Mouse (Mus musculus): ENCODE data around the gene Pdha2. TPM values are rescaled to one million over a fixed set of nuclear protein-coding genes. Genes with fewer than 3 reads are reported as not detected.

The Pdha2 gene
- polyA plus RNA-seq, 2 experiments, result not detected

GRCm38 (mm10) chr3:141214197-141214596 lies 2.0 kb upstream of the Pdha2 start:
- no peaks in the 10 kb centered on the region for H3K4me1 ChIP-seq (ENCODE audit: control insufficient read depth, insufficient read depth, low read length)
- H3K27ac ChIP-seq (replicated peaks; ENCODE audit: low read depth, low read length), result no peak overlapping the region
- H3K4me3 ChIP-seq (replicated peaks; ENCODE audit: low read length), result no peak overlapping the region
- no peak for ATAC-seq (ENCODE audit: low FRiP score, low read depth)
- TF ChIP-seq POLR2A (IDR thresholded peaks at IDR 0.05; ENCODE audit: borderline replicate concordance, extremely low read depth, insufficient read depth, insufficient read length), result no peak
- peaks cover 12% of the 10 kb centered on the region for H3K9me3 ChIP-seq (ENCODE audit: control insufficient read depth, low read length)
- H3K36me3 ChIP-seq (ENCODE audit: control insufficient read depth, insufficient read depth, low read length), result no peaks in the 10 kb centered on the region
- no peak for DNase-seq (ENCODE audit: low spot score)
- no peaks in the 10 kb centered on the region for H3K27me3 ChIP-seq (ENCODE audit: control insufficient read depth, insufficient read depth, low read length)
- H3K4me2 ChIP-seq (replicated peaks; ENCODE audit: low read depth, low read length, severe bottlenecking), result no peak overlapping the region
- no peak overlapping the region for H3K9ac ChIP-seq (ENCODE audit: low read depth, low read length, severe bottlenecking)

- H3K9ac ChIP-seq (ENCODE audit: low read depth, low read length, severe bottlenecking), result no peak overlapping the region
- H3K4me1 ChIP-seq (ENCODE audit: control insufficient read depth, insufficient read depth, low read length), result no peaks in the 10 kb centered on the region
- H3K36me3 ChIP-seq (ENCODE audit: control insufficient read depth, insufficient read depth, low read length), result no peaks in the 10 kb centered on the region
- no peak overlapping the region for H3K4me3 ChIP-seq (replicated peaks; ENCODE audit: low read length)
- H3K4me2 ChIP-seq (replicated peaks; ENCODE audit: low read depth, low read length, severe bottlenecking), result no peak overlapping the region
- ATAC-seq (ENCODE audit: low FRiP score, low read depth) (no peak), DNase-seq (ENCODE audit: low spot score) (no peak)
- H3K27me3 ChIP-seq (ENCODE audit: control insufficient read depth, insufficient read depth, low read length), result no peaks in the 10 kb centered on the region
- H3K27ac ChIP-seq (replicated peaks; ENCODE audit: low read depth, low read length), result no peak overlapping the region
- 96% methylated on average over 17 of the region's 17 CpGs for WGBS
- H3K9me3 ChIP-seq (ENCODE audit: control insufficient read depth, low read length), result peaks cover 12% of the 10 kb centered on the region
- TF ChIP-seq POLR2A (IDR thresholded peaks at IDR 0.05; ENCODE audit: borderline replicate concordance, extremely low read depth, insufficient read depth, insufficient read length), result no peak
These were observed 511 bp downstream of the Pdha2 start for GRCm38 (mm10) chr3:141211644-141212043.

- no peaks in the 10 kb centered on the region for H3K27me3 ChIP-seq (ENCODE audit: control insufficient read depth, insufficient read depth, low read length)
- H3K4me1 ChIP-seq (ENCODE audit: control insufficient read depth, insufficient read depth, low read length), result no peaks in the 10 kb centered on the region
- no peaks in the 10 kb centered on the region for H3K9me3 ChIP-seq (ENCODE audit: control insufficient read depth, low read length)
- TF ChIP-seq POLR2A (IDR thresholded peaks at IDR 0.05; ENCODE audit: borderline replicate concordance, extremely low read depth, insufficient read depth, insufficient read length), result no peak
- H3K4me3 ChIP-seq (replicated peaks; ENCODE audit: low read length), result no peak overlapping the region
- DNase-seq (ENCODE audit: low spot score), result no peak
- no peaks in the 10 kb centered on the region for H3K36me3 ChIP-seq (ENCODE audit: control insufficient read depth, insufficient read depth, low read length)
- no peak overlapping the region for H3K27ac ChIP-seq (replicated peaks; ENCODE audit: low read depth, low read length)
- 48% methylated on average over 2 of the region's 2 CpGs for WGBS
- ATAC-seq (ENCODE audit: low FRiP score, low read depth), result no peak
- H3K4me2 ChIP-seq (replicated peaks; ENCODE audit: low read depth, low read length, severe bottlenecking), result no peak overlapping the region
- H3K9ac ChIP-seq (ENCODE audit: low read depth, low read length, severe bottlenecking), result no peak overlapping the region
These were observed 10.4 kb downstream of the Pdha2 start for GRCm38 (mm10) chr3:141201766-141202165.

GRCm38 (mm10) chr3:141197308-141197861 lies 14.8 kb downstream of the Pdha2 start:
- no peak overlapping the region for H3K4me2 ChIP-seq (replicated peaks; ENCODE audit: low read depth, low read length, severe bottlenecking)
- DNase-seq (ENCODE audit: low spot score), result no peak
- no peak for ATAC-seq (ENCODE audit: low FRiP score, low read depth)
- no peak for TF ChIP-seq POLR2A (IDR thresholded peaks at IDR 0.05; ENCODE audit: borderline replicate concordance, extremely low read depth, insufficient read depth, insufficient read length)
- no peak overlapping the region for H3K9ac ChIP-seq (ENCODE audit: low read depth, low read length, severe bottlenecking)
- WGBS, result 80% methylated on average over 4 of the region's 4 CpGs
- H3K4me3 ChIP-seq (replicated peaks; ENCODE audit: low read length), result no peak overlapping the region
- no peak overlapping the region for H3K27ac ChIP-seq (replicated peaks; ENCODE audit: low read depth, low read length)
- H3K27me3 ChIP-seq (ENCODE audit: control insufficient read depth, insufficient read depth, low read length), result no peaks in the 10 kb centered on the region
- no peaks in the 10 kb centered on the region for H3K4me1 ChIP-seq (ENCODE audit: control insufficient read depth, insufficient read depth, low read length)
- H3K36me3 ChIP-seq (ENCODE audit: control insufficient read depth, insufficient read depth, low read length), result no peaks in the 10 kb centered on the region
- no peaks in the 10 kb centered on the region for H3K9me3 ChIP-seq (ENCODE audit: control insufficient read depth, low read length)

- no peak overlapping the region for H3K27ac ChIP-seq (replicated peaks; ENCODE audit: low read depth, low read length)
- no peak overlapping the region for H3K9ac ChIP-seq (ENCODE audit: low read depth, low read length, severe bottlenecking)
- H3K4me2 ChIP-seq (replicated peaks; ENCODE audit: low read depth, low read length, severe bottlenecking), result no peak overlapping the region
- 67% methylated on average over 3 of the region's 3 CpGs for WGBS
- H3K36me3 ChIP-seq (ENCODE audit: control insufficient read depth, insufficient read depth, low read length), result no peaks in the 10 kb centered on the region
- no peak for TF ChIP-seq POLR2A (IDR thresholded peaks at IDR 0.05; ENCODE audit: borderline replicate concordance, extremely low read depth, insufficient read depth, insufficient read length)
- H3K4me1 ChIP-seq (ENCODE audit: control insufficient read depth, insufficient read depth, low read length), result no peaks in the 10 kb centered on the region
- no peaks in the 10 kb centered on the region for H3K9me3 ChIP-seq (ENCODE audit: control insufficient read depth, low read length)
- no peaks in the 10 kb centered on the region for H3K27me3 ChIP-seq (ENCODE audit: control insufficient read depth, insufficient read depth, low read length)
- DNase-seq (ENCODE audit: low spot score) (no peak), ATAC-seq (ENCODE audit: low FRiP score, low read depth) (no peak)
- no peak overlapping the region for H3K4me3 ChIP-seq (replicated peaks; ENCODE audit: low read length)
These were observed 20.5 kb downstream of the Pdha2 start for GRCm38 (mm10) chr3:141191653-141192052.

- no peak overlapping the region for H3K27ac ChIP-seq (replicated peaks; ENCODE audit: low read depth, low read length)
- no peaks in the 10 kb centered on the region for H3K27me3 ChIP-seq (ENCODE audit: control insufficient read depth, insufficient read depth, low read length)
- H3K4me3 ChIP-seq (replicated peaks; ENCODE audit: low read length), result no peak overlapping the region
- H3K9me3 ChIP-seq (ENCODE audit: control insufficient read depth, low read length), result no peaks in the 10 kb centered on the region
- ATAC-seq (ENCODE audit: low FRiP score, low read depth) (no peak), DNase-seq (ENCODE audit: low spot score) (no peak)
- H3K4me2 ChIP-seq (replicated peaks; ENCODE audit: low read depth, low read length, severe bottlenecking), result no peak overlapping the region
- H3K9ac ChIP-seq (ENCODE audit: low read depth, low read length, severe bottlenecking), result no peak overlapping the region
- H3K36me3 ChIP-seq (ENCODE audit: control insufficient read depth, insufficient read depth, low read length), result no peaks in the 10 kb centered on the region
- no peaks in the 10 kb centered on the region for H3K4me1 ChIP-seq (ENCODE audit: control insufficient read depth, insufficient read depth, low read length)
- 84% methylated on average over 4 of the region's 4 CpGs for WGBS
- TF ChIP-seq POLR2A (IDR thresholded peaks at IDR 0.05; ENCODE audit: borderline replicate concordance, extremely low read depth, insufficient read depth, insufficient read length), result no peak
These were observed 21.7 kb downstream of the Pdha2 start for GRCm38 (mm10) chr3:141190429-141190828.

Data from limb, embryonic 14.5 days (tissue).